Mouse (Mus musculus) kidney, postnatal 0 days (tissue): Measurements from ENCODE around the gene Uchl4. TPM values are rescaled to one million over a fixed set of nuclear protein-coding genes. Genes with fewer than 3 reads are reported as not detected.
A peak's percentile ranks its signal among the peaks of the same experiment; 100 is the strongest.
"Not testable (repeated sequence)": the region's sequence is repeated elsewhere in the genome, so short reads cannot be mapped to it uniquely, and the experiment has no call there.

Experiments used
- ATAC-seq: fragments of 200-750 bp; cut with Nextera tagmentation; replicated peaks from 2 replicates; pipeline ENCODE4 v1.8.0; 2017; ENCODE audit warnings: low read depth, moderate number of reproducible peaks, moderate TSS enrichment, moderate library complexity; ENCODE audit not compliant: low FRiP score
- DNase-seq: peaks from one replicate; pipeline ENCODE4 v3.0.0-alpha.2; 2016; ENCODE audit warnings: low spot score
- H3K27ac ChIP-seq: fragments of 300-500 bp; sonication (generic); 2 replicates; pipeline ENCODE4 v1.5.1; 2014; ENCODE audit warnings: mild to moderate bottlenecking
- H3K27me3 ChIP-seq: fragments of 300-500 bp; sonication (generic); 2 replicates; pipeline ENCODE4 v1.6.1; 2014; ENCODE audit warnings: low read length, mixed read lengths; ENCODE audit not compliant: insufficient read depth
- H3K36me3 ChIP-seq: fragments of 300-500 bp; sonication (generic); 2 replicates; pipeline ENCODE4 v1.6.1; 2014; ENCODE audit warnings: low read length, mixed read lengths; ENCODE audit not compliant: insufficient read depth
- H3K4me1 ChIP-seq: fragments of 300-500 bp; sonication (generic); replicated peaks from 2 replicates; pipeline ENCODE4 v1.6.1; 2014; ENCODE audit warnings: antibody characterized with exemption, low read length, mixed read lengths; ENCODE audit not compliant: insufficient read depth
- H3K4me2 ChIP-seq: fragments of 300-500 bp; sonication (generic); 2 replicates; pipeline ENCODE4 v1.6.1; 2014; ENCODE audit warnings: mild to moderate bottlenecking, low read length, moderate library complexity, mixed read lengths
- H3K4me3 ChIP-seq: fragments of 300-500 bp; sonication (generic); replicated peaks from 2 replicates; pipeline ENCODE4 v1.5.1; 2014; ENCODE audit warnings: low read depth, low read length
- H3K9ac ChIP-seq: fragments of 300-500 bp; sonication (generic); 2 replicates; pipeline ENCODE4 v1.6.1; 2014; ENCODE audit warnings: low read depth, low read length
- H3K9me3 ChIP-seq: fragments of 300-500 bp; sonication (generic); replicated peaks from 2 replicates; pipeline ENCODE4 v1.6.1; 2016; ENCODE audit warnings: low read length, inconsistent platforms, mixed read lengths
- CTCF ChIP-seq: IDR thresholded peaks from 2 replicates; pipeline ENCODE4 v1.5.1; 2016; ENCODE audit warnings: antibody characterized with exemption, low read depth, mild to moderate bottlenecking, moderate library complexity
- WGBS: fragments of 180-500 bp; shearing (Covaris S2); extraction: QIAGEN DNeasy Blood & Tissue Kit; methylation state at CpG from one replicate; pipeline ENCODE4 v1.1.7; 2014; 5-methylcytosine and 5-hydroxymethylcytosine counted together
- polyA plus RNA-seq: library from polyadenylated mRNA; unstranded; fragments of >200 nt; fragmentation: Nextera tagmentation; extraction: Ambion mirVana; gene quantifications from 2 replicates; pipeline ENCODE4 v1.2.1, GENCODE M21; 2015

The Uchl4 gene
- 1.3 and 2.0 TPM in 2 replicates for polyA plus RNA-seq

DNA sequence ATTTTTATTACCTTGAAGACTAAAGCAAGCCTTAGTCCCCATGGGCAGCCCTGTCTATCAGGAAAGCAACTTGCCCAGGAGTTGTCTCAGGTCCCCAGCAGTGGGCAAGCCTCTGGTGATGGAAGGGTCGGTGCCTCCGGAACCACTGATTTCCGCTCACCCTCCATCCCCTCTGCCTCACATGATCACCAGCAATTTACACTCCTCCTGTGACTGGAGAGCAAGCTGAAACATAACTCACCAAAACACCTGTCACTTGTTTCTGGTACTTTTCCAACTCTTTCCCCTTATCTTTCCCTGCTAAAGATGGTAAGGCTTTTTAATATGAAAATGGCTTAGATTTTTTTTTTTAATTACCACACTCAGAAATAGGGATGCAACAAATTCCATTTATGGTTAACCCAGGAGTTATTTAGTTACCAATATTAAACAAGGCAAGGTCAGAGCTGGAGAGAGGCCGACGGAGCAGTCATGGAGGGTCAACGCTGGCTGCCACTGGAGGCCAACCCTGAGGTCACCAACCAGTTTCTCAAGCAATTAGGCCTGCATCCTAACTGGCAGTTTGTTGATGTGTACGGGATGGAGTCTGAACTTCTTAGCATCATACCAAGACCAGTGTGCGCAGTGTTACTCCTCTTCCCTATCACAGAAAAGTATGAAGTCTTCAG, at the start of gene Uchl4:
TSS of gene Uchl4 (plus strand) at position 434 of the 668 bp plus-strand sequence.
- no peak for ATAC-seq
- DNase-seq = no peak

GRCm38 (mm10) chr9:64193879-64194278, 41.1 kb upstream of the Uchl4 start:
- no peak for DNase-seq
- ATAC-seq = no peak
- no peaks in the 10 kb centered on the region for H3K4me1 ChIP-seq
- 93% methylated on average over 1 of the region's 1 CpGs for WGBS
- no peak for TF ChIP-seq CTCF
- no peak overlapping the region for H3K27ac ChIP-seq
- no peak overlapping the region for H3K4me2 ChIP-seq
- H3K4me3 ChIP-seq = no peak overlapping the region
- H3K36me3 ChIP-seq = peaks cover 30% of the 10 kb centered on the region
- no peak overlapping the region for H3K9ac ChIP-seq
- no peaks in the 10 kb centered on the region for H3K9me3 ChIP-seq
- H3K27me3 ChIP-seq = no peaks in the 10 kb centered on the region

More for the DNA sequence above, at the start of gene Uchl4:
- H3K36me3 ChIP-seq = no peaks in the 10 kb centered on the region
- H3K9me3 ChIP-seq = no peaks in the 10 kb centered on the region
- H3K27me3 ChIP-seq = no peaks in the 10 kb centered on the region
- H3K9ac ChIP-seq = no peak within 1 kb of the TSS
- peak within 1 kb of the TSS; percentile 60 for H3K27ac ChIP-seq
- H3K4me2 ChIP-seq = no peak within 1 kb of the TSS
- no peak within 1 kb of the TSS for H3K4me3 ChIP-seq
- TF ChIP-seq CTCF = no peak
- H3K4me1 ChIP-seq = peaks cover 29% of the 10 kb centered on the region
- WGBS = 38% methylated on average over 8 of the region's 8 CpGs

- Histone ChIP-seq H3K27me3 (no peaks in the 10 kb centered on the region), H3K4me3 (no peak overlapping the region), H3K4me1 (no peaks in the 10 kb centered on the region), H3K36me3 (peaks cover 22% of the 10 kb centered on the region), H3K9ac (no peak overlapping the region), H3K27ac (no peak overlapping the region), H3K9me3 (no peaks in the 10 kb centered on the region), H3K4me2 (no peak overlapping the region)
- DNase-seq (no peak), ATAC-seq (no peak)
- WGBS = 79% methylated on average over 4 of the region's 4 CpGs
- TF ChIP-seq CTCF = no peak
These were observed 39.4 kb upstream of the Uchl4 start for GRCm38 (mm10) chr9:64195554-64195953.

DNA sequence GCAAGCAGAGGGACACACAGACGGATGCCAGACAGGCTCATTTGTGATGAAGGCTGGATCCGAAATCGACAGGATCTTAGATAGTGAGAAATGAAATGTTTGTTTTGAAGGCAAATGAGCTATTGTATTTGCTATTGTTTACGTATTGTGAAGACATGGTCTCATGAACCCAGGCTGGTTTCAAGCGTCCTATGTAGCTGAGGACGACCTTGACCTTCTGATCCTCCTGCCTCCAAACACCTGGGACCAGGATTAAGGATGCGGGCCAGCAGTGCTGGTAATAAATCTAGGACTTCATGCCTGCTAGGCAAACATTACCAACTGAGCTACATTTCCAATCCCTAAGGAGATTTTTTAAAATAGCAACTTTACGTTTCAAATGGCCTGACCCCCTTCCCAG, 37.5 kb upstream of the Uchl4 start:
- ATAC-seq = no peak
- TF ChIP-seq CTCF = no peak
- H3K36me3 ChIP-seq = peaks cover 11% of the 10 kb centered on the region

GRCm38 (mm10) chr9:64198068-64198762, 36.8 kb upstream of the Uchl4 start:
- Histone ChIP-seq H3K27ac (no peak overlapping the region), H3K36me3 (peaks cover 4% of the 10 kb centered on the region), H3K9me3 (no peaks in the 10 kb centered on the region), H3K4me1 (no peaks in the 10 kb centered on the region), H3K4me2 (no peak overlapping the region), H3K4me3 (no peak overlapping the region), H3K27me3 (no peaks in the 10 kb centered on the region), H3K9ac (no peak overlapping the region)
- DNase-seq = no peak
- WGBS = 95% methylated on average over 5 of the region's 5 CpGs
- no peak for ATAC-seq
- TF ChIP-seq CTCF = no peak

More for the DNA sequence above, 37.5 kb upstream of the Uchl4 start:
- Histone ChIP-seq H3K27ac (no peak overlapping the region), H3K4me1 (no peaks in the 10 kb centered on the region), H3K9ac (no peak overlapping the region), H3K4me2 (no peak overlapping the region), H3K9me3 (no peaks in the 10 kb centered on the region), H3K4me3 (no peak overlapping the region), H3K27me3 (no peaks in the 10 kb centered on the region)
- no peak for DNase-seq
- 72% methylated on average over 8 of the region's 8 CpGs for WGBS

- not testable (repeated sequence) for H3K36me3 ChIP-seq, H3K27ac ChIP-seq, H3K9ac ChIP-seq, H3K9me3 ChIP-seq, H3K4me3 ChIP-seq, DNase-seq, ATAC-seq, H3K27me3 ChIP-seq, H3K4me1 ChIP-seq, H3K4me2 ChIP-seq
- WGBS = 92% methylated on average over 7 of the region's 7 CpGs
These were observed 36.1 kb upstream of the Uchl4 start for GRCm38 (mm10) chr9:64198763-64199418.
